Mouse (Mus musculus) lung, adult 2 months (tissue): Measurements from ENCODE around the gene Rnf20.

Experiments
- CTCF ChIP-seq: fragments of 200-500 bp; IDR thresholded peaks from 2 replicates; pipeline ENCODE4 v1.5.1; 2011; ENCODE audit warnings: mild to moderate bottlenecking, low read length, control low read depth; ENCODE audit not compliant: insufficient read depth
- POLR2A ChIP-seq: fragments of 200-500 bp; IDR thresholded peaks from 2 replicates; pipeline ENCODE4 v1.6.1; 2011; ENCODE audit warnings: low read depth, mild to moderate bottlenecking, control low read depth, low read length, borderline replicate concordance; ENCODE audit errors: extremely low read depth

DNA sequence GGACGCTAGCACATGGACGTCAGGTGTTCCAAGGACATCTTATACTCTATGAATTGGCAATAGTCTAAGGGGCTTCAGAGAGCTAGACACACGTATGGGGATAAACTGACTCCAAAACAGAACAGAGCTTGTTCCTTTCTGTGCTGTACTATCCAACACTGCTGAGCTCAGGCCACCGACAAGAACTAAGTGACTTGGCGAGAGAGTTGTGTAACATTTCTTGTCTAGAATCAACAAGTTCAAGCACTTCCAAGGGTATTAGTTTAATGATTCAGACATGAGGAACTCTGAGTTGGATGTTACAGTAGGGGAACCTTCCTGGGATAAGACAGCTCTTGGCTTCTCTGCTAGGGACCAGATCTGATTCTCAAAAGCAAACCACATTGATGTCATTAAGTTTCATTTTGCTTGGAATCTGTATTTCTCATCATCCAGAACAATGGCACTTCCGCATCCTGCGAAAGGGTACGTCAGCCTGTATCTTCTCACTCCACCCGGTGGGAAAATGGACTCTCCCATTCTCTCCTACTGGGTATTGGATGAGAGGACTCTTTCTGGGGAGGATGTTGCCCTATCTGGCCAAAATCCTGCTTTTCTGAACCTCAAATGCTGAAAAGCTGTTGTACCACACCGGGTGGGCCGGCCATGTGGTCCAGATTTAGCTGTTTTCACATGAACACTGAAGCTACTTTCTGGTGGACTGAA, 48.5 kb downstream of the Rnf20 start:
- TF ChIP-seq CTCF (no peak), POLR2A (no peak)
